Mouse (Mus musculus): Measurements from ENCODE around the gene Frrs1.

GRCm38 (mm10) chr3:116906596-116906995, 47.3 kb downstream of the Frrs1 start:
- TF ChIP-seq CTCF (IDR thresholded peaks at IDR 0.05; ENCODE audit: insufficient read depth, low read length) (no peak), POLR2A (IDR thresholded peaks at IDR 0.05; ENCODE audit: borderline replicate concordance, extremely low read depth, low read depth, low read length) (no peak)

Measured in lung, adult 2 months (tissue).